Mouse (Mus musculus): ENCODE results near the gene Tubb4b. TPM values are rescaled to one million over a fixed set of nuclear protein-coding genes. Genes with fewer than 3 reads are reported as not detected.

Tubb4b gene
- polyA plus RNA-seq, 1 experiment from 2014 or later: 361 TPM

GRCm38 (mm10) chr2:25195211-25196156, 29.0 kb downstream of the Tubb4b start:
- H3K9me3 ChIP-seq: no peaks in the 10 kb centered on the region
- no peak overlapping the region for H3K9ac ChIP-seq
- peaks cover 42% of the 10 kb centered on the region for H3K27me3 ChIP-seq
- H3K4me3 ChIP-seq: peak overlapping the region; percentile 9; the same call in 1 of the 2 replicates
- H3K27ac ChIP-seq (replicated peaks): no peak overlapping the region
- peak overlapping the region; percentile 37 for H3K4me2 ChIP-seq
- WGBS: 20% methylated on average over 55 of the region's 55 CpGs
- no peak for ATAC-seq (ENCODE audit: low read depth)
- H3K36me3 ChIP-seq: peaks cover 26% of the 10 kb centered on the region
- peaks cover 14% of the 10 kb centered on the region; the same call in 1 of the 2 replicates for H3K4me1 ChIP-seq (replicated peaks)

DNA sequence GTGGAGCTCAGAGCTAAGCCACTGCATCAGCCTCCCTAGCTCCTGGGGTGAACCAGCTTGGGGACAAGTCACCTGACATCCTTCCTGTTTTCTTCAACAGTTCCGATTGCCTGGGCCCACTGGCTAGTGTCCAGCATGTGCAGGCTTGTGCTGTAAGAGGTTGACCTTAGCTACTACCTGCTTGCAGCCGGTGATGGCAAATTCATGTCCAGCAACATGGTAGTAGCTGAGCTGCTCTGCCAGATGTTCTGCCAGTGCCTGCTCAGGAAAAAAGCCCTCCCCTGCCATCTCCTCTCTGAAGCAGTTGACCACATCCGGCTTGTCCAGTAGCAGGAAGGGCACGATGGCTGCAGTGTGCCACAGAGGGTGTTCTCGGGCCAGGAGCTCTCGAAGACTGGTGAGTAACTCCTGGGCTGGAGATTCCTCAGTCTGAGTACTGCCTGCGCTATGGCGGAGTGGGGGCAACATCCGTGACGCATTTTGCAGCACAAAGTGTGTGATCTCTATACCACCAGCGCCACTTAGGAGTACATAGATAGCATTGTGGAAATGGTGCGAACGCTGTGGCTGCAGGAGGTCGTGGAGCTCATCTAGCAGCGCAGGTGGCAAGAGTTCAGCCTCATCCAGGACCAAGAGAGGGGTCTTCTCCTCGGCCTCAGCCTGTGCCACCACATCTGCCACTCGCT, 29.9 kb downstream of the Tubb4b start:
- WGBS: 85% methylated on average over 17 of the region's 17 CpGs
- no peak overlapping the region for H3K27ac ChIP-seq (replicated peaks)
- no peak overlapping the region for H3K4me3 ChIP-seq
- peaks cover 17% of the 10 kb centered on the region for H3K36me3 ChIP-seq
- ATAC-seq (ENCODE audit: low read depth): no peak
- no peak overlapping the region; the same call in 1 of the 2 replicates for H3K4me2 ChIP-seq
- no peaks in the 10 kb centered on the region for H3K9me3 ChIP-seq
- no peak overlapping the region for H3K9ac ChIP-seq
- peaks cover 42% of the 10 kb centered on the region for H3K27me3 ChIP-seq
- peaks cover 14% of the 10 kb centered on the region; the same call in 1 of the 2 replicates for H3K4me1 ChIP-seq (replicated peaks)

GRCm38 (mm10) chr2:25194006-25194405, 30.5 kb downstream of the Tubb4b start:
- Histone ChIP-seq H3K36me3 (peaks cover 11% of the 10 kb centered on the region), H3K4me3 (no peak overlapping the region), H3K9ac (no peak overlapping the region), H3K27ac (replicated peaks) (no peak overlapping the region), H3K4me1 (replicated peaks) (peaks cover 14% of the 10 kb centered on the region; the same call in 1 of the 2 replicates), H3K27me3 (peaks cover 42% of the 10 kb centered on the region), H3K9me3 (no peaks in the 10 kb centered on the region), H3K4me2 (no peak overlapping the region)
- no peak for ATAC-seq (ENCODE audit: low read depth)
- WGBS: 78% methylated on average over 5 of the region's 5 CpGs

DNA sequence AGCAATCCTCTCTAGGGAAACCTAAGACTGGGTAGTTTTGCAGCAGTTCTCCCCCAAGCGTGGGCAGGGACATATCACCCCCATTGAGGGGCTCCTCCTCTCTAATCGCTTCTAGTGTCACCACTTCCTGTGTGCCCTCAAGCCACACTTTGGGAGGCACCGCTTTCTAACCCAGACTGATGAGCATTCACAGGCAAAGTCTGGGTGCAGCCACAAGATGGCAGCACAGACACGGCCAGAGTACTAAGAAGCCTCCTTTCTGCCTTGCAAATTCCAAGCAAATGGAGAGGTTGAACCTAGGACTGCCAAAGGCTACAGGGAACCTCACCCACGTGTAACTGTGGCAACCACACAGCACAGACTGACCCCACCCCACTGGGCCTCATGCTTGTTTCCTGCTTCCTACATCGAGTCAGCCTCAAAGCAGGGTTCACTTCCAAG, 31.2 kb downstream of the Tubb4b start:
- ATAC-seq (ENCODE audit: low read depth): peak; percentile 69
- H3K9me3 ChIP-seq: no peaks in the 10 kb centered on the region
- H3K36me3 ChIP-seq: 0 out of 2 replicates have a peak, but pooled peaks cover 4% of the 10 kb centered on the region
- 0 out of 2 replicates have a peak overlapping the region, but pooled peaks have one; percentile 9 for H3K4me2 ChIP-seq
- peaks cover 14% of the 10 kb centered on the region; the same call in 1 of the 2 replicates for H3K4me1 ChIP-seq (replicated peaks)
- H3K4me3 ChIP-seq: no peak overlapping the region
- 3% methylated on average over 6 of the region's 6 CpGs for WGBS
- no peak overlapping the region for H3K9ac ChIP-seq
- H3K27me3 ChIP-seq: peaks cover 42% of the 10 kb centered on the region
- no peak overlapping the region for H3K27ac ChIP-seq (replicated peaks)

DNA sequence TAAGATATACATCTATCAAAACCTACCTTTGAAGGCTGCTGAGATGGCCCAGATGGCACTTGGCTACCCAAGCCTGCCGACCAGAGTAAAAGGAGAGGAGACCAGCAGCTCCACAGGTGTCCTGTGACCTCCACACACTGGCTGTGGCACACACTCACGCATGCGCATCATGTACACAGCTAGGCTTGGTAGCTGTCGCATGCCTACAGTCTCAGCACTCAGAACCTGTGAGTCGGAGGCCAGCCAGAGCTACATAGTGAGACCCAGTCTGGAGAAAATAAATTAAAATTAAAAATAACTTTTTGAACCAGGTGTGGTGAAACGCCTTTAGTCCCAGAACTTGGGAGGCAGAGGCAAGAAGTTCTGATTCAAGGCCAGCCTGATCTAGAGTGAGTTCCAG, 36.7 kb downstream of the Tubb4b start:
- H3K4me1 ChIP-seq (replicated peaks): peaks cover 40% of the 10 kb centered on the region
- no peak overlapping the region for H3K4me3 ChIP-seq
- WGBS: 80% methylated on average over 6 of the region's 6 CpGs

DNA sequence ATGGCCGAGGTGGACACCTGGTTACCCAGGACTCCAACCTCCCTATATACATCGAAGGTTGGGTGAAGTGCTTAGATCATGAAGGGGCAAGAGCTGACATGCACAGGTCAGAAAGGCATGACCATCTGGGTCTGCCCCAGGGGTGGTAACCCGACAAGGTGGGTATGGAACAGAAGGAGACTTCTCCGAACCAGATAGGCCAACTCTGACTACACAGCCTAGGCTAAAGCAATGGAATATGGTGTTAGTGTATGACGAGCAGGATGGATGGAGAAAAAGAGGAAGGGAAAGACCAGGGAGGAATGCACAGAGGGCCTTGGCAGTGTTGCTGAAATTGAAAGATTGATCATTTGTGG, 37.9 kb downstream of the Tubb4b start:
- Histone ChIP-seq H3K9me3 (no peaks in the 10 kb centered on the region), H3K4me3 (peak overlapping the region; percentile 51), H3K4me2 (peak overlapping the region; percentile 79), H3K27me3 (no peaks in the 10 kb centered on the region), H3K4me1 (replicated peaks) (peaks cover 53% of the 10 kb centered on the region), H3K9ac (peak overlapping the region; percentile 81; the same call in 1 of the 2 replicates), H3K36me3 (no peaks in the 10 kb centered on the region), H3K27ac (replicated peaks) (peak overlapping the region; percentile 95)
- WGBS: 31% methylated on average over 5 of the region's 5 CpGs
- ATAC-seq (ENCODE audit: low read depth): no peak; the same call in 1 of the 2 replicates

More for the DNA sequence above, 36.7 kb downstream of the Tubb4b start:
- no peaks in the 10 kb centered on the region for H3K27me3 ChIP-seq
- H3K36me3 ChIP-seq: no peaks in the 10 kb centered on the region
- H3K9ac ChIP-seq: no peak overlapping the region
- H3K9me3 ChIP-seq: no peaks in the 10 kb centered on the region
- no peak overlapping the region for H3K27ac ChIP-seq (replicated peaks)
- H3K4me2 ChIP-seq: no peak overlapping the region
- no peak for ATAC-seq (ENCODE audit: low read depth)

DNA sequence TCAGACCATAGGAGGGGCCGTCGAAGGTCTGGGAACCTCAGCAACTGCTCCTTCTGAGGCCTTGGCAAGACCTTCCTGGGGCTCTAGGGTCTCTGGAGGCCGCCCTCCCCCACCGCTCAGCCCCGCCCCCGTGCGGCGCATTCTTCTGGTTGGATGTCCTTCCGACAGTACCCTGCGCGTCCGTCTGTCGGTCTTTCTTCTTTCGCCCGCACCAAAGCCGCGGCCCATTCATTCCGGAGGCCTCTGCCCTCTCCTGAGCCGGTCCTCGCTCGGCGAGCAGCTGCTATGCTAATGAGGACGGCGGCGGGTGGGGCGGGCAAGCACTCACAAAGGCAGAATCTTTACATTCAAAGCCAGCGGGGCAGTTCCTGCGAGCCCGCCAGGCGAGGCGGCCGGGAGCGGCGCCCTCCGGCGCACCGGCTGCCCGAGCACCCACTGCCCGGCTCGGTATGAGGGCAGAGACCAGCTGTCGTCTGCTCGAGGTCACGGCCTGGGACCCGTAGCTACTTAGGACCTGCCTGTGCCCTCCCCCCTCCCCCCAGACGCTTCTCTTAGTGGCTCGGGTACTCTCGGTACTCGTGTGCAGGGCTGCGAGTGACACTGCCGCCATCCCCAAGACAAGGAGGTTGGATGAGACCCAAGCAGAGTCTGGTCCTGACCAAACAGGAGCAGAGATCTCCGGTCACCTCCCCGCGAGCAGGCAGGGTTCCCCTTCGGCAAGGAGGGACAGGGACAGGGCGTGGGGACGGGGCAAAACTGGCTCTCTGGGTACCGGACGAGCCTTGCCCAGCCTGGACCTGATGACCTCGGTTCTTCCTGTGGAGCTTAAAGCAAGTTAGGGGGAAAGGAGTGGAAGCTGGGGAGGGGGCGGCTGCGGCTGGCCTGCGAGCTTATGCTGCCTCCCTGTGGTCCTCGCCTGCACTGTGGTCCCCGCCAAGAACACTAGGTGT, 38.6 kb downstream of the Tubb4b start:
- no peaks in the 10 kb centered on the region for H3K27me3 ChIP-seq
- peak overlapping the region; percentile 51 for H3K4me3 ChIP-seq
- peaks cover 58% of the 10 kb centered on the region for H3K4me1 ChIP-seq (replicated peaks)
- H3K36me3 ChIP-seq: no peaks in the 10 kb centered on the region
- H3K9me3 ChIP-seq: no peaks in the 10 kb centered on the region
- under 1% methylated on average over 64 of the region's 64 CpGs for WGBS
- peak overlapping the region; percentile 79 for H3K4me2 ChIP-seq
- peak overlapping the region; percentile 95 for H3K27ac ChIP-seq (replicated peaks)
- H3K9ac ChIP-seq: peak overlapping the region; percentile 81
- ATAC-seq (ENCODE audit: low read depth): peak; percentile 74

- Histone ChIP-seq H3K36me3 (no peaks in the 10 kb centered on the region), H3K27ac (replicated peaks) (peak overlapping the region; percentile 95), H3K27me3 (no peaks in the 10 kb centered on the region), H3K4me1 (replicated peaks) (peaks cover 67% of the 10 kb centered on the region), H3K9ac (no peak overlapping the region), H3K9me3 (no peaks in the 10 kb centered on the region), H3K4me2 (peak overlapping the region; percentile 79), H3K4me3 (no peak overlapping the region)
- WGBS: 88% methylated on average over 7 of the region's 7 CpGs
- no peak for ATAC-seq (ENCODE audit: low read depth)
These were observed 40.0 kb downstream of the Tubb4b start for GRCm38 (mm10) chr2:25184496-25184895.

DNA sequence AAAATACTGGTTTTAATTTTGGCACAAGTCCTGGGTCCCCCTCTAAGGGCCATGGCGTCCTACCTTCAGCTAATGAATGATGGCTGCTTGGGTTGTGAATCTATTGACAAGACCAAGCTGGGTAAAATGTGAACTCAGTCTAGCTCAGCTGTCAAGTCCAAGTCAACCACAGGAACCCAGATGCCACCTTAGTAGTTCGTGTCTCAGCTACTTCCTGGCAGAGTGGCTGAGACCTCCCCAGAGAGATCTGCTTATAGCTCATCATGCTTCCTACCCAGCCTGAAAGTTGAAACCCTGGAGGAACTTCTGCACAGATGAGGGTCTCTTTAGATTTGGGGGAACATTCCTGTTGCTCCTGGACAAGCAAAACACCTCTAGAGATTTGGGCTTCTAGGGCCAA, 41.2 kb downstream of the Tubb4b start:
- Histone ChIP-seq H3K36me3 (no peaks in the 10 kb centered on the region), H3K27ac (replicated peaks) (peak overlapping the region; percentile 95), H3K4me3 (peak overlapping the region; percentile 69), H3K4me1 (replicated peaks) (peaks cover 78% of the 10 kb centered on the region), H3K9me3 (no peaks in the 10 kb centered on the region), H3K27me3 (no peaks in the 10 kb centered on the region), H3K4me2 (peak overlapping the region; percentile 79), H3K9ac (peak overlapping the region; percentile 78)
- no peak for ATAC-seq (ENCODE audit: low read depth)
- WGBS: 46% methylated on average over 2 of the region's 2 CpGs

- Histone ChIP-seq H3K9ac (peak overlapping the region; percentile 78), H3K36me3 (no peaks in the 10 kb centered on the region), H3K4me1 (replicated peaks) (peaks cover 85% of the 10 kb centered on the region), H3K4me3 (peak overlapping the region; percentile 69), H3K27ac (replicated peaks) (peak overlapping the region; percentile 91), H3K9me3 (no peaks in the 10 kb centered on the region), H3K27me3 (no peaks in the 10 kb centered on the region), H3K4me2 (peak overlapping the region; percentile 79)
- 6% methylated on average over 6 of the region's 6 CpGs for WGBS
- no peak for ATAC-seq (ENCODE audit: low read depth)
These were observed 41.8 kb downstream of the Tubb4b start for GRCm38 (mm10) chr2:25182664-25183063.

DNA sequence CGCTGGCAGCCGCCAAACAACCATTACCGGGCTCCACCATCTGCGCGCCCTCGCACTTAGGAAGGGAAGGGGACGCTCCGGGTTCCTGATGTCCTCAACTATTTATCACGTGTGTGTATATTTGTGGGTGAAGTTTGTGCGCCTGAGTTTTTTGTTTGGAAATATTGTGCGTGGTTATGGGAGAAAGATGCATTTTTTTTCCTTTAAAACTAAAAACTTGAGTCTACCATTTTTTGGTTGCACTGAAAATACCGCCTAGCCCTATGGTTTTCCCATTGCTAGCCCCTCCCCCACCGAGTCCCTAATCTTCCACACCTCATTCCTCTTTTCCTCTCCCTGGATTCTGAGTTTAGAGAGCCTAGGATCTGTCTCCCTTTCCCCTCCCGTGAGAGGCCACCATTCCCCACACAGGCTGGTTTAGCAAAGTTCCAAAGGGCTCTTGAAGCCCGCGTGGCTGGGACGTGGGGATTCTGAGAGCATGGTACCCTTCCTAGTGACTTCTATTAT, 42.6 kb downstream of the Tubb4b start:
- Histone ChIP-seq H3K4me1 (replicated peaks) (peaks cover 92% of the 10 kb centered on the region), H3K27ac (replicated peaks) (peak overlapping the region; percentile 91), H3K9me3 (no peaks in the 10 kb centered on the region), H3K27me3 (no peaks in the 10 kb centered on the region), H3K4me2 (peak overlapping the region; percentile 79), H3K4me3 (peak overlapping the region; percentile 69), H3K36me3 (no peaks in the 10 kb centered on the region), H3K9ac (peak overlapping the region; percentile 78)
- no peak for ATAC-seq (ENCODE audit: low read depth)
- WGBS: 0% methylated on average over 17 of the region's 17 CpGs

Measured in neural tube, embryonic 13.5 days (tissue).